Mouse (Mus musculus) heart, postnatal 14 days (tissue): Measurements from ENCODE around the gene Zkscan2. TPM values are rescaled to one million over a fixed set of nuclear protein-coding genes. Genes with fewer than 3 reads are reported as not detected.

Experiments
- DNase-seq, 2 experiments: peaks; one replicate each; pipeline ENCODE4 v3.0.0; 2021 to 2022
- intact Hi-C: fragments of 180-260 bp; cut with DNase I; formaldehyde crosslinking; loops from one replicate; pipeline ENCODE4 v1.15.1; 2025
- long read RNA-seq, 2 experiments: library from polyadenylated mRNA; stranded (forward); transcript quantifications; one replicate each; pipeline ENCODE4 v2.0.0; 2021
- total RNA-seq, 2 experiments: library from RNA; stranded (reverse); gene quantifications; 2 replicates each; pipeline ENCODE4 v1.2.3; 2021

The Zkscan2 gene
- under 1 TPM; 0.32 to 0.36 TPM for total RNA-seq
- long read RNA-seq, experiment 1 = 0 reads
- long read RNA-seq, experiment 2 = 0 reads

GRCm38 (mm10) chr7:123500239-123501219, at the start of gene Zkscan2:
Zkscan2 (minus strand) TSS chr7:123500449.
- intact Hi-C loops = no loop called here
- DNase-seq = peak; percentile 47 to 56

DNA sequence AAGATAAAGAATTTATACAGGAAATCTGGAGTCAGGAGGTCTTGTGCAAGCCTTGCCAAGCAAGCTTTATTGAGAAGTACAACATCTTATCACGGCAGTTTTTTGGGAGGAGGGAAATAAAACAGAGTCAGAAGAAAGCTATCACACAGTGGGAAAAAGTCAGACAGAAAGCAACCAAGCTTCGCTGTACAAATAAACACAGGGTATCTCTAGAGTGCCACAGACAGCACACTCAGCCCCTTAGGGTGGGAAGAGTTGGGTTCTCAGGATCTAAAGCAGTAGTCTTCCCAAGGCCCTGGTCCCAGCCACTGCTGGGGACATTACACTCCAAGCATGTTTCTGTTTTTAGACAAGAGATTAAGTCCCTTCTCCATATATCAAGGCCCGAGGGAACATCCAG, 28.9 kb upstream of the Zkscan2 start:
- no peak for DNase-seq
- intact Hi-C loops = loop anchor here (10.0 kb wide), 1 partner anchor 1256 kb away; no protein-coding TSS in a partner anchor

GRCm38 (mm10) chr7:123525761-123526160, 25.5 kb upstream of the Zkscan2 start:
- intact Hi-C loops = loop anchor here (10.0 kb wide), 1 partner anchor 1259 kb away; no protein-coding TSS in a partner anchor
- no peak for DNase-seq

DNA sequence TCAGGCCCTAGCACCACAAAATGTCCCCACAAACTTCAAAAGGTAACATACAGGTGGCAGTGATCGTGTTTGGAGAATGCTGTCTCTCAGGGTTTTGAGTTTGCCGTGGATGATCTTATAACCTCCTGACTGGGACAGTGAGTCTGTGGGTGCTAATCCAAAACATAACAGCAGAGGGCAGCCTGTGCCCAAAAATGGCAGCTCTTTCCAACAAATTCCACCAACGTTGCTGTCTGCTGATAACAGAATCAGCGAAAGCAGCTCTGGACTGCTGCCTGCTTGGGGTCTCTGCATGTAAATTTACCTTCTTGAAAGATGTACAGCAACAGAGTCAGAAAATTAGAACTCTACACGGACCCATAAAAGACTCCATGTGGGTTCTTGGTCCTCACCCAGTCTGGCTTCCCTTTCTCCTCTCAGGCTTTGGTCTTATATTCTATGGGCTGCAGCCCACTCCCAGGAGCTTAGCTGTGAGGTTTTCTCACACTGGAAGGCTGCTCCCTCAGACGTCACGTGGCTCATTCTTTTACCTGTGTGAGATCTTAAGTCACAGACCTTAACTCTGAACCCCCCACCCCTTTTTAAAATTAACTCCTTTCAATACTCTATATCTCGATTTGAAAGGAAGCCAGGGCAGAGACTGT, 24.1 kb upstream of the Zkscan2 start:
- peak; percentile 44 to 64 for DNase-seq
- intact Hi-C loops = loop anchor here (5.0 to 10.0 kb wide), 2 partner anchors 1260 to 1868 kb away; no protein-coding TSS in a partner anchor

GRCm38 (mm10) chr7:123507946-123508345, 7.7 kb upstream of the Zkscan2 start:
- no peak for DNase-seq
- intact Hi-C loops = no loop called here

GRCm38 (mm10) chr7:123503358-123503757, 3.1 kb upstream of the Zkscan2 start:
- intact Hi-C loops = no loop called here
- DNase-seq = peak; percentile 57 to 72

DNA sequence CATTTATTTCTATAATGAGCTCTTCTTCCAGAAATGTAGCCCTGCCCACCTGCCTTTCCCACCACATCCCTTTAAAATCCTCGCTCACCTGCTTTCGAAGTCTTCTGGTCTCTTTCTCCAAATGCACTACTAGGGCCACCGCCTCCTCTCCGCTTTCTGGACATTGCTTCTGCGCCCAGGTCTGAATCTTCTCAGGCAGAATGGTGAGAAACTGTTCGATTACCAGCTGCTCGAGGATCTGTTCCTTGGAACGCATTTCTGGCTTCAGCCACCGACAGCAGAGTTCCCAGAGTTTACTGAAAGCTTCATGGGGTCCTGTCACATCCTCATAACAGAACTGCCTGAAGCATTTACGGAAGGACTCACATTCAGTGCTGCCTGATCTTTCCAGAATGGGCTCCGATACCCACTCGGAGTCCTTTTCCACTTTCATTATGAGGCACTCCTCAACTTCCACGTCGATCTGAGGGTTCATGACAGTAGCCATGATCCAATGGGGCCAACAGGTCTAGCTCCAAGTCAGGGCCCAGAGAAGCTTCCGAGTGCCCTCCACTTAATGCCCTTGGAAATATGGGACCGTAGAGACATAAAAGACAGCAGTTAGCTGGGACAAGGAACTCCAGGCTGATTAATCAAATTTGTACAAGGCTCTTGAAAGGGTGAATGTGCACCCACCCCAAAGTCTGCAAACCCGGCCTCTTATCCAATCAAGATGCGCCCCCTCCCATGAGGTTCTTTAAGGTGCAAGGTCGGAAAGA, 589 bp downstream of the Zkscan2 start:
- DNase-seq = no peak
- intact Hi-C loops = no loop called here

- intact Hi-C loops = no loop called here
- DNase-seq = no peak
These were observed 12.5 kb downstream of the Zkscan2 start for GRCm38 (mm10) chr7:123487703-123488102.

GRCm38 (mm10) chr7:123467961-123468360, 32.3 kb downstream of the Zkscan2 start:
- intact Hi-C loops = loop anchor here (5.0 to 10.0 kb wide), 3 partner anchors 171 to 1003 kb away; no protein-coding TSS in a partner anchor
- DNase-seq = no peak

GRCm38 (mm10) chr7:123465692-123466387, 34.4 kb downstream of the Zkscan2 start:
- intact Hi-C loops = loop anchor here (1.0 to 10.0 kb wide), 6 partner anchors 67 to 1001 kb away; no protein-coding TSS in a partner anchor
- peak; percentile 74 to 86 for DNase-seq

- intact Hi-C loops = loop anchor here (10.0 kb wide), 1 partner anchor 999 kb away; no protein-coding TSS in a partner anchor
- no peak for DNase-seq
These were observed 36.7 kb downstream of the Zkscan2 start for GRCm38 (mm10) chr7:123463569-123463968.

- intact Hi-C loops = loop anchor here (10.0 kb wide), 1 partner anchor 997 kb away; no protein-coding TSS in a partner anchor
- peak; percentile 40 to 57 for DNase-seq
These were observed 38.2 kb downstream of the Zkscan2 start, which contains the start of gene Aqp8 for GRCm38 (mm10) chr7:123462070-123462501. Aqp8 (plus strand) TSS chr7:123462291.

- intact Hi-C loops = loop anchor here (10.0 kb wide), 1 partner anchor 997 kb away; no protein-coding TSS in a partner anchor
- no peak for DNase-seq
These were observed 38.9 kb downstream of the Zkscan2 start for GRCm38 (mm10) chr7:123461316-123461715.

- no peak for DNase-seq
- intact Hi-C loops = no loop called here
These were observed 41.0 kb downstream of the Zkscan2 start for GRCm38 (mm10) chr7:123459247-123459646.

- DNase-seq = no peak
- intact Hi-C loops = no loop called here
These were observed 41.9 kb downstream of the Zkscan2 start for GRCm38 (mm10) chr7:123458309-123458708.

- intact Hi-C loops = no loop called here
These were observed 45.2 kb downstream of the Zkscan2 start for GRCm38 (mm10) chr7:123455088-123455487.

GRCm38 (mm10) chr7:123453066-123453465, 47.2 kb downstream of the Zkscan2 start:
- no peak for DNase-seq
- intact Hi-C loops = no loop called here

More at GRCm38 (mm10) chr7:123455088-123455487, 45.2 kb downstream of the Zkscan2 start:
- no peak for DNase-seq

- intact Hi-C loops = no loop called here
These were observed 47.7 kb downstream of the Zkscan2 start for GRCm38 (mm10) chr7:123452551-123452950.

DNA sequence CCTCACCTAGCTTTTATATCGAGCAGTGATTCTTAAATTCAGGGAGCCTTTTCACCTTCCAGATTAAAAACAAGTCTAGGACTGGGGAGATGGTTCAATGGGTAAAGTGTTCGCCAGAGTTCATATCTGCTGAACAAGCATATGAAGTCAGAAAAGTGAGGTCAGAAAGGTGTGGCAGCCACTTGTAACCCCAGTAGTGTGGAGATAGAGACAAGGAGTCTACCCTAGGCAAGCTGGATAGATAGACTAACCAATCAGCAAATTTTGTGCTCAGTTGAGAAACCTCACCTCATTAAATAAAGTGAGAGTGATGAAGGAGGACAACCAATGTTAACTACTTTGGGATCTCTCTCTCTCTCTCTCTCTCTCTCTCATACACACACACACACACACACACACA, 49.7 kb downstream of the Zkscan2 start:
- no peak for DNase-seq
- intact Hi-C loops = no loop called here

More at GRCm38 (mm10) chr7:123452551-123452950, 47.7 kb downstream of the Zkscan2 start:
- no peak for DNase-seq
